Mouse (Mus musculus) erythroblast, embryonic 14.5 days (primary cell): ENCODE measurements around the gene Ivns1abp. TPM values are rescaled to one million over a fixed set of nuclear protein-coding genes. Genes with fewer than 3 reads are reported as not detected.
A peak's percentile ranks its signal among the peaks of the same experiment; 100 is the strongest.

Experiments
- H3K27me3 ChIP-seq: 2 replicates; pipeline ENCODE4 v1.6.1; 2012; ENCODE audit warnings: inconsistent platforms; ENCODE audit not compliant: control insufficient read depth
- H3K36me3 ChIP-seq: 2 replicates; pipeline ENCODE4 v1.6.1; 2012; ENCODE audit warnings: mild to moderate bottlenecking, inconsistent platforms; ENCODE audit not compliant: control insufficient read depth
- H3K4me1 ChIP-seq: 2 replicates; pipeline ENCODE4 v1.6.1; 2012; ENCODE audit warnings: inconsistent platforms; ENCODE audit not compliant: control insufficient read depth
- H3K4me3 ChIP-seq: replicated peaks from 2 replicates; pipeline ENCODE3; 2012; ENCODE audit warnings: moderate library complexity, mild to moderate bottlenecking, inconsistent platforms
- H3K9me3 ChIP-seq: 2 replicates; pipeline ENCODE4 v1.6.1; 2012; ENCODE audit warnings: low read length, inconsistent platforms, mixed read lengths; ENCODE audit not compliant: control insufficient read depth
- GATA1 ChIP-seq: IDR thresholded peaks from 2 replicates; pipeline ENCODE4 v1.6.1; 2012; ENCODE audit warnings: low read length, inconsistent platforms, mixed read lengths
- TAL1 ChIP-seq: IDR thresholded peaks from 3 replicates; pipeline ENCODE4 v1.6.1; 2012; ENCODE audit warnings: low read length, inconsistent platforms, mixed read lengths
- polyA plus RNA-seq: library from polyadenylated mRNA; stranded (reverse); fragments of >175 nt; gene quantifications from 2 replicates; pipeline ENCODE4 v1.2.3, GENCODE M21; 2012

Ivns1abp gene
- polyA plus RNA-seq, 1 experiment = 1.1 TPM

DNA sequence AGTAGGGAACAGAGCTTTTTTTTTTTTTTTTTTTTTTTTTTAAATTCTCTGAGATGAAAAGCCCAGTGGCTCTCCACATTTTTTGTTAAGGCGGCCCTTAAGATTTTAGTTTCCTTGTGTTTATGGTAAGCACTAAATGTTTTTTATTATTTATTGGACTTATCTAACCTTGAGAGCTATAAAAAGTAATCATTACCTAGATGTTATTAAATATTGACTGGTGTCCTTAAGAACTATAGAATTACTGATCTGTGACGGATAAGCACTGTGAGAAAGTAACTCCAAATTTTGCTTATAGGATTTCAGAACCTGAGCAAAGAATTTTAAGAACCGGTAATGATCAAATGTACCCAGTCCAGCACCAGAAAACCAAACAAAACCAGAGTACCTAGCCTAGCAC, 11.5 kb upstream of the Ivns1abp start:
- H3K27me3 ChIP-seq = no peaks in the 10 kb centered on the region
- H3K4me1 ChIP-seq = no peaks in the 10 kb centered on the region
- H3K9me3 ChIP-seq = no peaks in the 10 kb centered on the region
- H3K4me3 ChIP-seq = no peak overlapping the region
- no peaks in the 10 kb centered on the region for H3K36me3 ChIP-seq
- TF ChIP-seq GATA1 = no peak
- TF ChIP-seq TAL1 = no peak

DNA sequence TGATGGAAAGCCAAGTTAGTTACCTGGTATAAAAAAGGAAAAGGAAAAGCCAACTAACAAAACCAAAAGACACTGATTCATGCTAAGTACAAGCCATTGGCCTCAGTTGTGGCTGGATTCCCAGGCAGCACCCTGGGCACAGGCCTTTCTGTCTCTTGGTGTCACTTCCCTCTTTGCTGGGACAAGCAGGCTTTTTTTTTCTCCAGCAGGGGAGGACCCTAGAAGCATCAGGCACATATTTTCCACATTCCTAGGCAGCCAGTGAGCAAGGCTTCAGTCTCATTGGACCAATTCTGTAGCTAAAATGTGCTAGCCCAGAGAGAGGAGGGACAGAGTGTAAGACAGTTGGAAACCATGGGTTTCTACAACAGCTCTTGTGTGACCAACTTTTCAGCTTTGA, 6.0 kb upstream of the Ivns1abp start:
- H3K9me3 ChIP-seq = no peaks in the 10 kb centered on the region
- TF ChIP-seq TAL1 (no peak), GATA1 (no peak)
- H3K36me3 ChIP-seq = no peaks in the 10 kb centered on the region
- peaks cover 7% of the 10 kb centered on the region for H3K4me1 ChIP-seq
- no peak overlapping the region for H3K4me3 ChIP-seq
- H3K27me3 ChIP-seq = no peaks in the 10 kb centered on the region

DNA sequence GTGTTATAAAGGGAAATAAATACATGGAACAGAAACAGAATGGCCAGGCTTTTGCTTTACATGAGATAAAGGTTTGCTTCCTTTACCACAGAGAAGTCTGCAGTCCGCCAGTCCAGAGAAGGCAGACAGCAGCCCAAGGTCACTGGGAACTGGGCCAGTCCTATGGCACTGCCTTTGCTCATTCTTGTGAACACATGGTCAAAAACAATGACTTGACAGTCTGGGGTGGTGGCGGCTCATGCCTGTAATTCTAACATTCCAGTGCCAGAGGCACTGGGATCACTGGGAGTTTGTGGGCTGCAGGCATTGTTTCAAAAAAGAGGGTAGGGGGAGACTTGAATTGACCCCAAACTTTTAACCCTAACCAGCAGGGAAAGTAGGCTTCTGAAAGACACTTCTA, 5.3 kb upstream of the Ivns1abp start:
- no peak for TF ChIP-seq TAL1
- no peak for TF ChIP-seq GATA1
- peaks cover 14% of the 10 kb centered on the region for H3K4me1 ChIP-seq
- H3K27me3 ChIP-seq = no peaks in the 10 kb centered on the region
- H3K36me3 ChIP-seq = no peaks in the 10 kb centered on the region
- no peaks in the 10 kb centered on the region for H3K9me3 ChIP-seq
- H3K4me3 ChIP-seq = no peak overlapping the region

DNA sequence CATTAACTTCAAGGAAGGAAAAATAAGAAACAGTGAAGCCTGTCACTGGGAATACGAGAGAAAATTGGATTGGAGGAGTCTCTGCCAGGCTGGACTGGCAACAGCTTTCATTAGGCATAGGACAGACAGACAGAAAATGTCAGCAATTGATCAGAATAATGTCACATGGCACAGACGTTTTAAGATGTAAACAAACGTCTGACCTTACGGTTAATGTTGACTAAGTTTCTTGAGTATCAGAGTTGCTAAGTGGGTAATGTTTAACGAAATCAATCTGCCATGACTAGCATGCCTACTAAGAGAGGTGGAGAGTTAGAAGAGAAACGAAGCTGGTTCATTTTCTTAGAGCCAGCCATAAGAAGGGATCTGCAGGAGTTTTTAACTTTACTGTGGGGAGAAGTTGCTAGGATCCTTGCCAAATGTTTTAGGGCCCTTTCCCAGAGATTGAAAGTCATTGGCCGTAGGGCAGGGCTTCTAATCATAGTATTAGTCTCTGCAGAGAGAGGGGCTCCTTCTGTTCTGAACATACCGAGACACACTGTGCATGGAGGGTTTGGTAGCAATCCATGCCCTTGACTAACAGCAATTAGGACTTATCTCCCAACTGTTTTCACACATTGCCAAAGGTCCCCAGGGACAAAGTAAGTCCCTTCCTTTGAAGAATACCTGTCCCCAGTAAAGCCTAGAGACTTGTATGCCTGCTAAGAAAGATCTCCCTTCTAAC, 2.8 kb upstream of the Ivns1abp start:
- H3K36me3 ChIP-seq = no peaks in the 10 kb centered on the region
- TF ChIP-seq GATA1 (no peak), TAL1 (no peak)
- no peak overlapping the region for H3K4me3 ChIP-seq
- H3K27me3 ChIP-seq = no peaks in the 10 kb centered on the region
- peaks cover 34% of the 10 kb centered on the region for H3K4me1 ChIP-seq
- H3K9me3 ChIP-seq = no peaks in the 10 kb centered on the region

DNA sequence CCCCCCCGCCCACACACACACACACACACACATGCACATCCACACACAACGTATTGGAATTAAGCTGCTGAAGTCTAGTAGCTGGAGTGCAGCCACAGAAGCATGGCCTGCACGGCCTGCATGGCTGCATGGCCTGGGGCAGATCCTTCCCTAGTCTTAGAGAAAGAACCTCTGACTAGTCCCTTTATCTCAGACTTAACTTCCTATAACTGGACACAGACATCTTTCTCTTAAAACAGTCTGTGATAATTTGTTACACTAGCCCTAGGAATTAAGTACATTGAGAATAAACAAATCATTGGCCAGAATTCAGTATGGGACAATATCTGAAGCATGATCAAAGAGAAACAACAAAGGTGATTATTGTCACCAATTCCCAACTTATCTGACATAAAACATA, 2.0 kb upstream of the Ivns1abp start:
- Histone ChIP-seq H3K4me1 (peaks cover 42% of the 10 kb centered on the region), H3K4me3 (no peak overlapping the region), H3K27me3 (no peaks in the 10 kb centered on the region), H3K9me3 (no peaks in the 10 kb centered on the region), H3K36me3 (no peaks in the 10 kb centered on the region)
- TF ChIP-seq GATA1 (no peak), TAL1 (no peak)

DNA sequence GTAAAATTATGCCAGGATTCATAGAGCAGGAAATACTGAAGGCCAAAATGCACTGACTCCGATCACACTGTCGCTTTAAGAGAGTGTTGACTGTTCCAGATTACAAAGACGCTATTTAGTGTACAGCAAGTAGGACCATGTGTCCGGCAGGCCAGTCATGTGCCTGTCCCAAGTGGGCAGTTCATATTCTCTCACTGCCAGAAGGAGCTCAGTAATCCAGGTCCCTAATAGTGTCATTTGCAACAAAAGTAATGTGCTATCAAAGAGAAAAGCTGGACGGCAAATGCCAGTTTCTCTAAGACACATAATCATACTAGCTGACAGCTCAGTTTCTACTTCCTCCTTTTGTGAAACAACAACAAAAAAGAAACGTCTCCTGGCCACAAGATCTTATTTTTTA, 1.3 kb upstream of the Ivns1abp start:
- H3K4me3 ChIP-seq = peak overlapping the region; percentile 9
- H3K9me3 ChIP-seq = no peaks in the 10 kb centered on the region
- TF ChIP-seq GATA1 = no peak
- no peak for TF ChIP-seq TAL1
- no peaks in the 10 kb centered on the region for H3K36me3 ChIP-seq
- H3K4me1 ChIP-seq = peaks cover 46% of the 10 kb centered on the region
- no peaks in the 10 kb centered on the region for H3K27me3 ChIP-seq

DNA sequence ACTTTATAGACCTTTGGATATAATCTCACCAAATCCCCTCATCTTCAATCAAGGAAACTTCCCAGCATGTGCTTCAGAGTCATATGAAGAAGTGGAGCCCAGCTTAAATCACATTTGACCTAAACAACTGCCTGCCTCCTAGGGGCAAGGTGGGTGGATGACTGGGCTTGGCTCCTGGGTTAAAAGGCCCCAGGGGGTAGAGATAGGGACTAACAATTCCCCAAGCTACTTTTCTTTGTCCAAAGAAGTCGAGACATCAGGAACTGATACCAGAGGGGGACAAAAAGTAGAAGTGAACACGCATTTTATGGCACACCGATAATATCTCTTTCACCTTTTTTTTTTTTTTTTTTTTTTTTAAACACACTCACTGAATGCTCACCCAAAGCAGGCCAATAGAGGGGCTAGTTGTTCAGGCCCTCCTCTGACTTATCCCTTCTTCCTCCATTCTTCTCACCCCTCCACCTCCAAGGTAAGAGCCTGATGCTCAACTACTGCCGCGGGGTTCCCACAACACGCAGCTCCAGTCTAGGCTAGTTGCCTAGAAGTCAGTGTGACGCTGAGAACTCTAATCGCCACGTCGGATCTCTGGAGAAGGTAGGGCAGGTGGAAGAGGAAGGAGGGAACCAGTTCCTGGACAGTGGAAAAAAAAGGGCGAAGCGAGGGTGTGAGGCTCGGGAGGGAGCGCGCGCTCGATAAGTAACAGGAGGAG, 550 bp upstream of the Ivns1abp start:
- TF ChIP-seq GATA1 (peak; percentile 60), TAL1 (no peak)
- H3K4me3 ChIP-seq = peak overlapping the region; percentile 90
- peaks cover 51% of the 10 kb centered on the region for H3K4me1 ChIP-seq
- H3K27me3 ChIP-seq = no peaks in the 10 kb centered on the region
- no peaks in the 10 kb centered on the region for H3K9me3 ChIP-seq
- H3K36me3 ChIP-seq = peaks cover 2% of the 10 kb centered on the region

DNA sequence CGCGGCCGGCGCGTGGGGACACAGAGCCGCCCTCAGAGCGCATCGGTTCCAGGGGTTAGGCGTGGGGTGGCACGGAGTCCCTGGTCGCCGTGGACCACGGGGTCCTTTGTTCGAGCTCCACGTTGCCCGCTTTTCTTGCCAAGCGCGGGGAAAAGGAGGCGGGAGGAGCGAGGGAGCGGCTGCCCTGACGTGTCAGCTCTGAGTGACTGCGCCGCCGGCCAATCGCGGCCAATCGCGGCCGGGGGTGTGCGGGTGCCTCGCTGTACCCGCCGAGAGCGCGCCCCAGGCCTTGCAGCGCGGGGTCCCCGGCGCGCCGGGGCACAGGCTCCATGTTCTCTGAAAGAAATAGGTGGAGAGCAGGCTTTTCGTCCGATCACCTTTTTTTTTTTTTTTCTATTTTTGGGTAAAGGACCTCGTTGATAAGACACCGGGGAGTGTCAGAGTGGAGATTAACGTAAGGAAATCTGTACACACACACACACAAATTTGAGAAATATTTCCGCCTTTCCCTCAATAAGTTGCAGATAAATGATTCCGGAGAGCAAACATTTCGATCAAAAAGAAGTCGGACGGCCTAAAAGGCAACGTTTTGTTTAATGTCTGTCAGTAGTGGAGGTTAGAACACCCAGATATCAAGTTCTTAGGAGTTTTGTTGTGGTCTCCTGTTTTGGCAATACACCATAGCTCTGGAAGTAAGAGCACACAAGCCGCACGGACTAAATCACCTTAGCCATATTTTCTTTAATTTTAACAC, 1.0 kb downstream of the Ivns1abp start:
- Histone ChIP-seq H3K4me1 (peaks cover 53% of the 10 kb centered on the region), H3K4me3 (peak overlapping the region; percentile 90), H3K27me3 (no peaks in the 10 kb centered on the region), H3K36me3 (peaks cover 17% of the 10 kb centered on the region), H3K9me3 (no peaks in the 10 kb centered on the region)
- no peak for TF ChIP-seq TAL1
- TF ChIP-seq GATA1 = no peak

DNA sequence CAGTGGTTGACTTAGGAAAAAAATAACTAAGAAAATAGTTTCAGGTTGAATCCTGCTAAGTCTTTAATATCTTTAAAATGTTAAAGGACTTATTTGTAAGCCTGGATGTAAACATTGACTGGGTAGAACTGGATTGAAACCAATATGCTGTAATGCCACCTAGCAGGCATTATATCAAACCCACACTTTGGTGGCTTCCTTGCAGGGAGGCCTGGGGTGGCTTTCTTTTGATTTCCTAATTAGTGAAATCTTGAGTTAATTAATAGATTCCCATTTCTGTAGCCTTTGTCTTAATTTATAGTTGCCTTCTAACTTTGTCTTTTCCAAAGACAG, 1.6 kb downstream of the Ivns1abp start:
- TF ChIP-seq GATA1 (no peak), TAL1 (no peak)
- H3K36me3 ChIP-seq = peaks cover 23% of the 10 kb centered on the region
- no peaks in the 10 kb centered on the region for H3K9me3 ChIP-seq
- H3K4me1 ChIP-seq = peaks cover 53% of the 10 kb centered on the region
- peak overlapping the region; percentile 90 for H3K4me3 ChIP-seq
- H3K27me3 ChIP-seq = no peaks in the 10 kb centered on the region
